Mouse (Mus musculus) cerebellum, postnatal 14 days (tissue): ENCODE data around the gene Csl.

Experiments
- DNase-seq, 2 experiments: peaks; one replicate each; pipeline ENCODE4 v3.0.0; 2021; ENCODE audit warnings: mixed read lengths in 2 of 2

Csl gene

DNA sequence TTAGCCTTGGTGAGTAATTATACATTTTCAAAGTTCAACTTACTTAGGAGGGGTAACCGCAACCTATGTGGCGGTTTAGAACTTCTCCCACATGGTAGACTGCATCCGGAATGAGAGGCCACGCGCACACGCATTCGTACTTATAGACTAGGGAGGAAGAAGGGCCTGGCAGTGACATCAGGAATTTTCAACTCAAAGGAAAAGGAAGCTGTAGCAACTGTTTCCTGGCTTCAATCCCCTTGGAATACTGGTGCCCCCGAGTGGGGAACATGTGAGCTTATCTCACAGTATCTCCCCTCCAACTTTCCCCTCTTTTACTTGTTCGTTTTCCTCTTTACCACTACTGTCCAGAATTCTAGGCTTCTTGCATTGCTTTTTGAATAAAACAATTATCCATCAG is at the start of gene Csl:
TSS of gene Csl (minus strand) at position 101 of the 400 bp plus-strand sequence.
- no peak for DNase-seq

DNA sequence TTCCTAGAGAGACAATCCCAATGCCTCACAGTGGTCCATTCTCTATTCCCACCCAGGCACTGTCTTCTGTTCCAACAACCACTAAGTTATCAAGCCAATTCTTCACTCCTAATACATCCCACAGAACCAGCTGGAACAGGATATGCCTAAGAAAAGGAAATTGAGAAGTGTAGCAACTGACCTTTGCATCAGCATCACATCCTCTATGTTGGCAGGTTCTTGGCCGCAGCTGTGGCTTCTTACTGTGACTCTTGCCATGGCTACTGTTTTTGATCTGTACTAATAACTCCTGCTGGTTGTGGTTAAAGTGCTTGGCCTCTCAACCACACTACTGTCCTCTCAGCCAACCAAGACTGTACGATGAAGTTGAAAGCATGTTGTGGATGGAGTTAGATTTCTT is 30.0 kb upstream of the Csl start:
- DNase-seq, result peak; percentile 4 to 27

DNA sequence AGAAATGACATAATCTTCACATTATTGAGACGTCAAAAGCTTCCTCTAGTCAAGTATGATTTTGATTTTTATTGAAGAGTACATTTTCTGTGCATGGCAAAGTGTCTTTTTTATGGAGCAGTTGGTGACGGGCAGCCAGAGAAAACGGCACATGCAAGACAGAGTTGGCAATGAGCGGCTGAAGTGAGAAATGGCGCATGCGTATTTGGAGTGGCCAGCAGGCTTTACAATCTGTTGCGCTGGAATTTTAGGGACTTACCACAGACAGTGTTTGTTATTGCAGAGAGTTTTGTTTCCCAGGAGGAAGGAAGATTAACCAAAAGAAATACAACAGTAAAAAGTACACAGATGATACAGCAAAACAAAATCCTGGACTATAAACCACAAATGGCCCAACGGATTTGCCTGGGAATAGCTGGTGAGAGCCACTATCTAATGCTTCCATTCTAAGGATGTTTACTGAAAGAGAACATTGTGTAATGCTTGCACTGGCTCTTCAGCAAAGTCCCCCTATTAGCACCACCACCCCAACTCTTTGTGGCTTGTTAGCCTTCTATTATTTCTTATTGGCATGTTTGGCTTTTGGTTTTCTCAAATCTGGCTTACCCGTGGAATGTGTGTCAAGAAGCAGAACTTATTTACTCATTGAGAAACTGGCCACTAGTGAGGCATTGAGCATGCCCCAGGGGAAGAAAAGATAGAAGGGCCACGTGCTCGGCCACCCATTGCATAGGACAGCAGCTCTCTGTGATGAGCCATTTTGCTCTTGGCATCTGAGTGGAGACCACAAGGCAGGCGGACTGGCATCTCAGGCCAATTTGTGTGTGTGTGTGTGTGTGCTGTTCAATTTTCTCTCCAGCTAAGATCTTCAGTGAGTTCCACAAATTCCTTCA is 15.0 kb upstream of the Csl start:
- DNase-seq, result no peak

DNA sequence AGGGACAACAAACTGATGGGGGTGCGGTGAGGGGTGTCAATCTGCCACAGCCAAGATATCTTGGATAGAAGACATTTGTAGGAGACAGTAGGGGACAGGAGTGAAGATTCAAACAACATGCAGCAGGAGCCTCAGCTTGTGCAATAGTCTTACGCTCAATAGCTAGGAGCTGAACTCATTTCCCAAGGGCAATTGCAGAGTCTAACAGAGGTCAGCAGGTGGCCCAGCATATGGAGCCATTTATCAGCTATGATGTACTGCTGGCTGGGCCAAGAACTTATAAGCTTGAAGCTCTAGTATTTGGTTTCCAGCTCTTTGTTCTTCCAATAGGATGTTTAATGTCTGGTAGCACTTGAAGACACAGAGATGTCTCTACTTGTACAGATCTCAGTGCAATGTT is 9.3 kb downstream of the Csl start:
- no peak for DNase-seq

DNA sequence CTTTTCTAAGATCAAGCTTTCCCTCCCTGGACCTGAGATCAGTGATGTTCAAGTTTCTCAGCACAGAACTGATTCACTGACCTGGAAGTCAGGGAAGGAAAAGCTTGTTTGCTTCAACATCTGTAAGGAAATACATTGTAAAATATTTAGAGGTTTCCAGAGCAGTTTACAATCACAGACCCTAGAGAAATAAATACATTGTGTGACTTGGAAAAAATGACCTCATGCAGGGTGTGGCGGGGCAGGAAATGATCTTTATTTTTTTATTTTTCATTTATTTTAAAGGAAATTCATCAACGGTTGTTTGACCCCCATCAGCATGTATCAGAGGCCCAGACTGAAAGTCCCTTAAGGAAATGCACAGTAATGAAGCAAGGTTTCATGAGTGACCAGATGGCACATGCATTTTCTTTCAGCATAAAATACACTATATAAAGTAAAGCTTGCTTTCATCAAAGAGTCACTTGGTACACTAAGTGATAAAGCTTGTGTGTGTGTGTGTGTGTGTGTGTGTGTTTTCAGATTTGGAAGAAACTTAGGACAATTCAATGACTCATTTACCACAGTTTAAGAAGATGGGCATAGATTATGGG is 10.7 kb downstream of the Csl start:
- no peak for DNase-seq

DNA sequence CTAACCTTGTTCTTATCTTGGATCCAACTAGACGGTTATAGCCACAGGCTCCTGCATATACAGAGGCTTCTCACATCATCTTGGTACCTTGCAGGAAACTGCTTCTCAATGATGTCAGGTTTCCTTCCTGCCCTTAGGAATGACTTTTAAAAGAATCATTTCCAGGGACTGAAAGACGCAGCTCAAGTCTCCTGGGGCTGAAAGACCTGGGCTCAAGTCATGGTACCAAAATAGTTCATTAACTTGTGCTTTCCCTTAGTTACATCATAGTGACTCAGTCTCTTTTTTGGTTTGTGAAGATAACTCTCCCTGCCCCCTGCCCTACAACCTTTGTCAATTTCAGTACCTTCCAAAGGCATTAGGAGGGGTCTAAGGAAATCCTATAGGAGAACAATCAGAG is 11.4 kb downstream of the Csl start:
- DNase-seq, result no peak

DNA sequence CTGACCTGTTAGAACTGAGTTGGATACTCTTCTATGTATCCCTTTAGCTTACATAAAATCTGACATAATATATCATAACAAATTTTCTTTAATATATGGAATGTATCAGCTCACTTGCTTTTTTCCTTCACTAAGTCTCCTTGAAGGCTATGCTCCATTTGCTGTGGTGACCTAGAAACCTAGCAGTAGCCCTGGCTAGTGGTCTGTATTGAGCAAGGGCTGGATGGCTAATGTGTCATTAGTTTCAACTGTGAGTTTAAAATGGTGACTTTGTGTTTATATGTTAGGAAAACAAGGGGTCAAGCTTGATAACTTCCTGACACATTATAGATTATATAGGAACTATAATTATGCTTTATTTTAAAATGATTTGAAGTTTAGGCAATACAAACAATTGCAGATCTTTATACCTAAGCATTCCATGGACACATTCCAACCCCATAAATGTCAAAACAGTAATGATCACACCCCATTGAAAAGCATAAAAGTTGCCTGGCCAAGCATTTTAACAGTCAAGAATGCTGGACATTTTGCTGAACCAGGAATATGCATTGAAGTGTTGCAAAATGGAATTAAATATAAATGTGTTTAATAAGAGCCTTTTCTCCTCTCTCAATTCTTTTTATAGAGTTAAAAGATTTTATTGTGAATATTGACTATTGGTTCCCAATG is 17.7 kb downstream of the Csl start:
- no peak for DNase-seq

DNA sequence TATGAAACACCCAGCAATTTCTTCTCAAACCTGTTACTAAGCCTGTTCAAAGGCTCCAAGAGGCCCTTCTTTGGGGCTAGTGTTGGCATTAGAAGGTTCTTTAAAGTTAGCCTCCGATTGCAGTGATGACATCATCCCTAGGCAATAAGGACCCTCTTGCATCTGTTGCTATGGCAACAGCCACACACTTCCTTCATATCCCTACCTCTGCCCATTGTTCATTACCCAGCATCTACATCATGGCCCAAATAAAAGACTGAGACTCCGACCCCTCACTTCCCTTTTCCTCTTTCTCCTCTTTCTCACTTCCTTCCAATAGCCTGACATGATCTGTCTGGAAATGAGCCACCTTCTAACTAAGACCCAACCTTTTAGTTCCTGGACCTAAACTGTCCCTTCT is 46.3 kb downstream of the Csl start:
- DNase-seq, result no peak

DNA sequence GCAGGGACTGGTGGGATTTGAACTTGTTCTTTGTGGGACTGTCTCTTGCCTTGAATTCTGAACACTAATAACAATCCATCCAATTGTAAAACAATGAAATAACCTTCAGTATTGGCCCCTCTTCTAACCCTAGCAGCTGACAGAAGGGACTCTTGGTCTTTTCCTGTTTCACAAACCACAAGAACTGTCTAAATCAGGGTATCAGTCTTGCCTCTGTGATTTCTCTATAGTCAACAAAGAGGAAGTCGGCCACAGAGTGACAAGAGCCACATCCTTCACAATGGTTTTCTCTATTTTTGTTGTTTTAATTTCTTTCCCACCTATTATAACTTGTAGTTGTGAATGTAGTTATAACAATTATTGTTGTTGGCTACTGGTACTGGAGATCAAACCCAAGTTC is 47.9 kb downstream of the Csl start:
- no peak for DNase-seq
